ENCODE assay signal across 9 mouse cellular contexts in genomic region chr5:32742149-32742548, GRCm38 (mm10). TPM values are rescaled to one million over a fixed set of nuclear protein-coding genes. Genes with fewer than 3 reads are reported as not detected.
DNase-seq lines count a peak whose midpoint lies in the region; ATAC-seq and TF ChIP-seq lines count a peak whose summit lies in the region.
"Had no signal": no experiment of that assay in that cellular context is flagged by ENCODE, and none has a peak within 500 bp of the region (broad histone marks: within the 10 kb centered on the region; RNA-seq: fewer than 3 reads in every experiment).

No protein-coding gene starts in this region.

- no peaks in the 10 kb centered on the region for H3K9me3 ChIP-seq in embryonic facial prominence, embryonic 10.5 days
- H3K9me3 ChIP-seq in hindbrain, postnatal 0 days (ENCODE audit: low read length), result no peaks in the 10 kb centered on the region
- no peaks in the 10 kb centered on the region for H3K9me3 ChIP-seq in lung, postnatal 0 days (ENCODE audit: low read length)
- H3K9me3 ChIP-seq: heart, embryonic 15.5 days had no signal

- peak; percentile 20 for DNase-seq in ovary, postnatal 14 days (ENCODE audit: low spot score)
- DNase-seq in ovary, postnatal 10 days (ENCODE audit: low spot score), result no peak
- peak; percentile 21 for DNase-seq in embryonic facial prominence, embryonic 10.5 days (ENCODE audit: low spot score)
- DNase-seq in hindbrain, postnatal 0 days (ENCODE audit: low spot score), result peak; percentile 76
- DNase-seq in lung, postnatal 0 days (ENCODE audit: low spot score), result peak; percentile 76
- peak; percentile 81 to 86 for DNase-seq in right cerebral cortex, postnatal 36 days (ENCODE audit: low spot score in 2 of 2)
- no peak for DNase-seq in yolk sac, embryonic 10.5 days (ENCODE audit: low spot score)

- peaks cover 36% of the 10 kb centered on the region for H3K4me1 ChIP-seq in embryonic facial prominence, embryonic 10.5 days
- peaks cover 6% of the 10 kb centered on the region; the same call in 1 of the 2 replicates for H3K4me1 ChIP-seq in hindbrain, postnatal 0 days (ENCODE audit: insufficient read depth, low read length)
- H3K4me1 ChIP-seq in lung, postnatal 0 days (ENCODE audit: insufficient read depth, low read depth, low read length), result peaks cover 14% of the 10 kb centered on the region

- H3K9ac ChIP-seq in hindbrain, postnatal 0 days (replicated peaks; ENCODE audit: low read length), result no peak overlapping the region
- no peak overlapping the region for H3K9ac ChIP-seq in lung, postnatal 0 days (replicated peaks; ENCODE audit: low read depth)
- H3K9ac ChIP-seq: heart, embryonic 15.5 days had no signal

- H3K4me3 ChIP-seq in embryonic facial prominence, embryonic 10.5 days, result no peak overlapping the region
- no peak overlapping the region for H3K4me3 ChIP-seq in hindbrain, postnatal 0 days (ENCODE audit: low read length)
- no peak overlapping the region for H3K4me3 ChIP-seq in lung, postnatal 0 days (ENCODE audit: low read depth, low read length)
- H3K4me3 ChIP-seq: heart, embryonic 15.5 days had no signal

- TF ChIP-seq EP300 in lung, postnatal 0 days (IDR thresholded peaks at IDR 0.05), result no peak

- peaks cover 17% of the 10 kb centered on the region for H3K36me3 ChIP-seq in embryonic facial prominence, embryonic 10.5 days (replicated peaks)
- no peaks in the 10 kb centered on the region for H3K36me3 ChIP-seq in hindbrain, postnatal 0 days (ENCODE audit: insufficient read depth, low read length)
- H3K36me3 ChIP-seq in lung, postnatal 0 days (ENCODE audit: insufficient read depth, low read length), result no peaks in the 10 kb centered on the region

- no peaks in the 10 kb centered on the region for H3K27me3 ChIP-seq in embryonic facial prominence, embryonic 10.5 days (replicated peaks; ENCODE audit: low read depth, poor library complexity, severe bottlenecking)
- no peaks in the 10 kb centered on the region for H3K27me3 ChIP-seq in hindbrain, postnatal 0 days (ENCODE audit: insufficient read depth, low read length)
- H3K27me3 ChIP-seq in lung, postnatal 0 days (replicated peaks; ENCODE audit: insufficient read depth, low read length), result no peaks in the 10 kb centered on the region
- H3K27me3 ChIP-seq: heart, embryonic 15.5 days had no signal

- peak; percentile 46 for ATAC-seq in hindbrain, postnatal 0 days
- peak; percentile 8 for ATAC-seq in lung, postnatal 0 days
- no peak for ATAC-seq in megakaryocyte-erythroid progenitor cell, adult 5-6 weeks (replicated peaks; ENCODE audit: low FRiP score, low TSS enrichment, poor library complexity, severe bottlenecking)

- H3K4me2 ChIP-seq in hindbrain, postnatal 0 days (ENCODE audit: low read depth, low read length), result peak overlapping the region; percentile 21; the same call in 1 of the 2 replicates
- H3K4me2 ChIP-seq in lung, postnatal 0 days (replicated peaks; ENCODE audit: low read depth, low read length), result no peak overlapping the region
- H3K4me2 ChIP-seq: heart, embryonic 15.5 days had no signal

- H3K27ac ChIP-seq in embryonic facial prominence, embryonic 10.5 days (replicated peaks), result peak overlapping the region; percentile 41; the same call in 1 of the 2 replicates
- H3K27ac ChIP-seq in hindbrain, postnatal 0 days, result peak overlapping the region; percentile 79
- peak overlapping the region; percentile 57 for H3K27ac ChIP-seq in lung, postnatal 0 days (ENCODE audit: low read length)
- H3K27ac ChIP-seq: heart, embryonic 15.5 days had no signal

- 60% methylated on average over 9 of the region's 9 CpGs for WGBS in embryonic facial prominence, embryonic 10.5 days
- WGBS in hindbrain, postnatal 0 days, result 34% methylated on average over 9 of the region's 9 CpGs
- WGBS in lung, postnatal 0 days, result 40% methylated on average over 9 of the region's 9 CpGs

- TF ChIP-seq CTCF in hindbrain, postnatal 0 days (IDR thresholded peaks at IDR 0.05; ENCODE audit: low read depth), result peak; percentile 73
- peak; percentile 67 for TF ChIP-seq CTCF in lung, postnatal 0 days (IDR thresholded peaks at IDR 0.05)

RNA-seq across cellular contexts. Expression of gene Pisd, which starts 43.3 kb away (rescaled TPM):
- polyA plus RNA-seq in embryonic facial prominence, embryonic 10.5 days (2016; fragmentation: Nextera tagmentation; extraction: Ambion mirVana), result 76.0 and 82.2 TPM in 2 replicates
- total RNA-seq in hindbrain, postnatal 0 days (2014; rRNA removed), result 99.7 and 126 TPM in 2 replicates
- 79.2 and 83.6 TPM in 2 replicates for polyA plus RNA-seq in hindbrain, postnatal 0 days (2015; fragmentation: Nextera tagmentation; extraction: Ambion mirVana)
- polyA plus RNA-seq in lung, postnatal 0 days (2015; fragmentation: Nextera tagmentation; extraction: Ambion mirVana), result 67.0 and 72.7 TPM in 2 replicates
- 22.8 and 23.1 TPM in 2 replicates for total RNA-seq in megakaryocyte-erythroid progenitor cell, adult 5-6 weeks (2014; fragmentation: Nextera tagmentation)
- 10.9 and 17.8 TPM in 2 replicates for total RNA-seq in megakaryocyte-erythroid progenitor cell, adult 5-6 weeks (2017)

Comparison
In these comparisons a context has a peak if more than half of its experiments do, and no peak if none do; other contexts are left out.
1. DNase-seq: peak in ovary, postnatal 14 days (single experiment), embryonic facial prominence, embryonic 10.5 days (single experiment), hindbrain, postnatal 0 days (single experiment), lung, postnatal 0 days (single experiment) and right cerebral cortex, postnatal 36 days (2 of 2); none in ovary, postnatal 10 days (single experiment) and yolk sac, embryonic 10.5 days (single experiment).
2. Peak in every context shown above with its lines, with median percentiles within 50 percentile points of each other: H3K27ac ChIP-seq.